Mouse (Mus musculus): ENCODE data around the gene Zfp609.
A peak's percentile ranks its signal among the peaks of the same experiment; 100 is the strongest.
"Not testable (repeated sequence)": the region's sequence is repeated elsewhere in the genome, so short reads cannot be mapped to it uniquely, and the experiment has no call there.

Gene Zfp609

GRCm38 (mm10) chr9:65721161-65721566 is 106.2 kb downstream of the Zfp609 start:
- DNase-seq (ENCODE audit: low spot score in 2 of 2), result no peak

DNA sequence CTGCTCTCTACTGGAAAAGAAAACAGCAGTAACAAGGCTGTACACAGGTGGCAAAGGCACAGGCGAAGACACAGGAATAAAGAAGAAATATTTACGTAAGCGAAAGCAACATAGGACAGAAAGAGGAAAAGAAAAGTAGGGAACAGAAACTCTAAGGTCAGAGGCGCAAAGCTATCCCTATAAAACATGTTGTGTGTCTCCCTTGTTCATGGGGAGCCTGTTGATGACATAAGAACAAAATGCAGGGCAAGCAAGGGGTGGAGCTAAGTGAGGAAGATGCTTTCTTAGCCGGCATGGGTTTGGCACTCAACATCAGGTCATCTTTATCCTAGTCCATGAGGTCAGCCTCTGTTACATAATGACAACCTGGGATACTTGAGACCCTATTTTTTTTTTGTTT is 109.2 kb downstream of the Zfp609 start:
- no peak for DNase-seq (ENCODE audit: low spot score in 2 of 2)

GRCm38 (mm10) chr9:65703926-65704595 is 123.3 kb downstream of the Zfp609 start:
- no peak for DNase-seq (ENCODE audit: low spot score in 2 of 2)

DNA sequence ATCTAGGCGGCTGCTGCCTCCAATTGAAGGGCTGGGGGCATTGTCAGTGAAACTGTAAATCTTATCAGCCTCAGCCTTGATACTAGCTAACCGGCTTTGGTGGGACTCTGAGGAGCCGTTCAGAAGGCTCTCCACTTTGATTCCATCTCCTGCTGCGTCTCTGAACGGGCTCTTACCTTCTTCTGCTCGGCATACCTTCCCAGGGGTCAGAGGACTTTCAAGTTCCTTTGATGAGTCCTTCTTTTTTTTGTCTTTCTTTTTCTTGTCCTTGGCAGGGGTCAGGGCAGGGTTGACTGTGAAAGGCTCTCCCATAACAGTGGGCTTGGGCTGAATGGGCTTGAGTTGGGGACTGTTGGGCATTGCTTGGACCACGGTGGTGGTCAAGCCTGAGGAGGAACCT is 124.1 kb downstream of the Zfp609 start:
- no peak for DNase-seq (ENCODE audit: low spot score in 2 of 2)

DNA sequence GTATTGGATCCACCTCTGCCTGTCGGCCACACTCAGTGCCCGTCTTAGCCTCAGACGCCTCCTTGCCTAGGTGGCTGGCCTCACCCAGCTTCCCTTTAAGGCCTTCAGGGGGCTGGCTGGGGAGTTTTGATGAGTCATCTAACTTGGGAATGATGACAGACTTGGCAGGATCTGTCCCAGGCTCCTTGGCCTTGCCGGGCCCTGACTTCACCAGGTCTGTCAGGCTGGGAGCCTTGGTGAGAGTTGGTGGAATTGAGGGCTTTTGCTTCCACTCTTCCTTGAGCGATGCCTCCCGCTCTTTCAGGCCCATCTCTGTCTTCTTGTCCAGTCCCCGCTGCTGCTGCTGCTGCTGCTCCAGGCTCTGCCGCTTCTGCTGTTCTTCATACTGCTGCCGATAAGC is 125.1 kb downstream of the Zfp609 start:
- DNase-seq (ENCODE audit: low spot score in 2 of 2), result no peak

DNA sequence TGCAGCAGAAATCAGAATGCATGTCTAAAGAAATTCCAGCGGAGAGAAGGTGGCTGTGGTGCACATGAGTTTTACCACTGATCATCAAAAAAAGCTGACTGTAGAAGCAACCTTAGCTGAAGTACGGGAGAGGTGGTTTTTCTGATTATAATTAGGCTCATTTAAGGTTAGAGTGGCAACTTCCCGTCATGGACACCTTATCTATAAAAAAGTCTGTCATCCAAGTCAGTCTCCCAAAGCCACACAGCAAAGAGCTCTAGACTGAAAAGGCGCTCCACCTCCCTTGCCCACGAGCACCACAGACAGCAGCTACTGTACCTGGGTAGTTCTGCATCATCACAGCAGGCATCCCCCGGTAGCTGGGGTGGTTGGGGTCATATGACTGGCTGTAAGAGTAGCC is 126.9 kb downstream of the Zfp609 start:
- DNase-seq (ENCODE audit: low spot score in 2 of 2), result no peak

GRCm38 (mm10) chr9:65697992-65698391 is 129.4 kb downstream of the Zfp609 start:
- no peak for DNase-seq (ENCODE audit: low spot score in 2 of 2)

DNA sequence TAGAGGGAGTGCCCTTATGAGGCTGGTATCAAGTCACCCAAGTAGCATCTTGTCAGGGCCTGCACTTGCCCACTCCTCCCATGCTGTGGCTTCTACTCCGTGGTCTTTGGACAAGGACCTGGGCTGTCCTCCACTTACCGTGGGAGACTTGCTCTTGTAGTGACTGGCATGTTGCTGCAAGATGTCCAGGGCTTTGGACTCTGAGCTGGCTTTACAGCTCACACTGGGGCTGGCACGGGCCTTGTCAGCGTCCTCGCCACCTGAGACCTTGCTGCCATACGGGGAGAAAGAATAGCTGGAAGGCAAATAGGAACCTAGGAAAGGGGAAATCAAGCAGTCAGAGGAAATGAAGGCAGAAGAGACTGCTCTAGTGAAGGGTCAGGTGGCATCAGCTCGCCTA is 130.0 kb downstream of the Zfp609 start:
- no peak for DNase-seq (ENCODE audit: low spot score in 2 of 2)

DNA sequence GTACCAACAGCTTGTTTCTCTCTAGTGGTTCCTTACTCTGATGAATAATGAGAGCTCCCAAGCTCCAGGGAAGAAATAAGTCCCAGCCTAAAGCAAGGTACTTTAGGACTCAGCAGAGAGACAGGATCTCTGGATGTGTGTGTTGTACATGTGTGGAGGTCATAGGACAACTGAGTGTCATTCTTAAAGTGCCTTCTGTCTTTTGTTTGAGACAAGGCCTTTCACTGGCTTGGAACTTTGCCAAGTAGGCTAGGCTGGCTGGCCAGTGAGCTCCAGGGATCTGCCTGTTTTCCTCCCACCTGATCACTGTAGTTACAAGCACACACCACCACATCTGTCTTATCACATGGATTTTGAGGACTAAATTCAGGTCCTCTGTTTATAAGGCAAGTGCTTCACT is 131.0 kb downstream of the Zfp609 start:
- no peak for DNase-seq (ENCODE audit: low spot score in 2 of 2)

DNA sequence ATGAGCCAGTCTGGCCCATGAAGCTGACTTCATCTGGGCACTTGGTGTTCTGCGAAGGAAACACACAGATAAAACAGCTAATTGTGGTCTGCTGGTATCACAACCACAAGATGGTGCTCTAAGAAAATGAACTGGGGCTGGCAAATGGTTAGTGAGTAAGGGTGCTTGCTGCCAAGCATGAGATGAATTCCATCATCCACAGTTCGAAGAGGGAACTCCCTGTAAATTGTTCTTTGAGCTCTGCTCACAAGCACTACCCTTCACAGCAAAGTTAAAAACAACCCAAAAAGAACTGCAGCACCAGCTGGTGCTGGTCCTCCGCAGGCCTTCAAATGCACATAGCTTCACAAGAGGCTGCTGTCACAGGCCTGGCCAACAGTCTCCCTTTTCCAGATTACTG is 131.7 kb downstream of the Zfp609 start:
- no peak for DNase-seq (ENCODE audit: low spot score in 2 of 2)

DNA sequence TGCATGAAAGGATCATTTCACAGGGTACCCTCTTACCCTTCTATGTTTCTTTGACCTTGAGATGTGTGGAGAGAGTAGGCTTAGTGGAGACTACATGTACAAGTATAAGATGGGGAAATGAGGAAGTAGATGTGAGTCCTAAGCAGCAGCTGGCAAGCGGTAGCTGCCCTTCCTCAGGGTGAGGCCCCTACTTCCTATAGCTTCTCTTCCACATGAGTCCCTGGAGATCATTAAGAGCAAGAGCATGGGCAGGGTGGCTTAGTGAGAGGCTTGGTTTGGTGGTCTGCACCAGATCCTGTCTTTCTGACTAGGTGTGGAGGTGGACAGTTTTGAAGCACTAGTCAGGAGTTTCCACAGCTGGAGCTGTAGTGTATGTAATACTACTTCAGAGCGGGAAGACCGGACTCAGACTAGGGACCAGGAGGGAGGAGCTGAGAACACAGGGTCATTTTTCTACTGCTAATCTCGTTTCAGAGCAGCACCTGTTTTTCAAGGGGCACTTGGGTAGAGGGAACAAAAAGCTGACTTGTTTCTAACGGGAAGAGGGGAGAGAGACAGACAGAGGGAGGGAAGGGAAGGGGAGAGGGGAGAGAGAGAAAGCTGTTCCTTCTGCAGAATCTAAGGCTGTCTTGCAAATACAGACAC is 134.3 kb downstream of the Zfp609 start:
- no peak for DNase-seq (ENCODE audit: low spot score in 2 of 2)

DNA sequence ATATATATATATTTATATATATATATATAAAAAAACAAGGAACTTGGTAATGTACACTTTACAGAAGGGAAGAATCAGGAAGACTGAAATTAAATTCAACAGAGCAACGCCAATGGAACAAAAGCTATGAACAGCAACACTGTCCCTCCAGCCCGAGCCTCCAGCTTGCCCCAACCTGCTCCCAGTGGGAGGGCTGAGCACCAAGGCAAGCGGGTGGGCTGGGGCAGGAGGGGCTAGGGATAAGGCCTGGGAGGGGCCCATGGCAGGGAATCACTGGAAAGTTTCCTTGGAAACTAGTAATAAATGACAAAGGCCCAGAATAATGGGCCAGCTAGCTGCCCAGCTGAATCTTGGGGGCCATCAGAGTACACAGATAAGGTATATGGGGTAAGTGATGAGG is 134.9 kb downstream of the Zfp609 start:
- DNase-seq (ENCODE audit: low spot score in 2 of 2), result no peak

DNA sequence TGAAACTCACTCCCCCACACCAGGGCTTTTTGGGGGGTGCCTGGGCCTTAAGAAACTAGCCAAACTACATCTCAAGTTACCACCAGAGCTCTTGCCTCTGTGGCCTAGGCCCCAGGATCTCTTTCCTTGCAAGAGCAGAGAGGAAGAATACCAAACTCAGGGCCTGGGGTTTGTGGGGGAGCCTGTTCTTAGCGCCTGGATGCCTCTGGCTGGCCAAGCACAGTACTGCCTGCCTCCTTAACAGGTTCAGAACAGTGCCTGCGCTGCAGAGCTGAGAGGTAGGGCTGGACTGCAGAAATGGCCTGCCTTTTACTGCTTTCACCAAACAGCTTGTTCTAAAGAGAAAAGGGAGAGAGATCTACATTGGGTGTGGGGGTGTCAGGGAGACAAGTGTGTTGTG is 137.5 kb downstream of the Zfp609 start:
- DNase-seq (ENCODE audit: low spot score in 2 of 2), result not testable (repeated sequence)

GRCm38 (mm10) chr9:65684704-65685103 is 142.7 kb downstream of the Zfp609 start:
- DNase-seq (ENCODE audit: low spot score in 2 of 2), result no peak

DNA sequence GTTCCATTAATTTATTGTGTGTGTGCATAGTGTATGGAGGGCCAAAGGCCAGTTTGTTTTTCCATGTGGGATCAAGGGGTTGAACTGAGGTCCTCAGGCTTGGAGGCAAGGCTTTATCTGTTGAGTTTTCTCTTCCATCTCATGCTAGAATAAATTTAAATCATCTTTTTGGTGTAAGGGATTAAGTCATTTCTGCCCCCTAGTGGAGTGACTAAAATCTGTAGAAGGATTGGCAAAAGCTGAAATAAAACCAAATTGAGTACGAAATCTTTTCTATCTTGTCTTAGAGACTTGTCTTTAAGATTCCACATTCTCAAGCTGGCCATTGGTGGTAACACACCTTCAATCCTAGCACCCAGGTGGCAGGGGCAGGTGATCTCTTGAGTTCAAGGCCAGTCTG is 144.4 kb downstream of the Zfp609 start:
- no peak for DNase-seq (ENCODE audit: low spot score in 2 of 2)

DNA sequence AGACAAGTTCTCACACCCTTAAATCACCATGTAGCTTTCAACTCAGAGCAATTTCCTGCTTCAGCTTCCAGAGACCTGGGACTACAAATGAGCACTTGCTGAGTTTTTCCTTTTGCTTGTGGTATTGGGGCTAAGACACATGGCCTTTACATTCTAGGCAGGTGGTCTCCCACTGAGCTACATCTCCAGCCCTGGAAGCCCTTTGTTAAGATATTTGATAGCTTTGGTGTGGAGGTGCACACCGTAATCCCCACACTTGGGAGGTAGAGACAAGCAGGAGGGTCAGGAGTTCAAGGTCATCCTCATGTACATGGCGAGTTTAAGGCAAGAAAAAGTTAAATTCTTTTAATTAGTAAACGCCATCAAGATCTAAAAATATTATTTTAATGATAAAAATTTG is 145.2 kb downstream of the Zfp609 start:
- no peak for DNase-seq (ENCODE audit: low spot score in 2 of 2)

DNA sequence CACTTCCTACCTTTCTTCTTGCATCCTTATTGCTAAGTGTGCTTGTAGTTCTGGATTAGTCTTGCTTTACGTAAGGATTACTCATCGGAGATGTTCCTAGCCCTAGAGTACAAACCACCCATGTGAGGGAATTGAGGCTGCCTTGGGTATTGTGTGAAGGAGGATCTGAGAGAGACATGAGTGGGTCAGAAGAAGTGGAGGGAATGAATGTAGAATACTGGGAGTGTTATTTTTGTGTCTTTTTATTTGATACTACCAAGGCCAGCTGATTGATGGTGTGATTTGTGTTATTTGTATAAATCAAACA is 145.8 kb downstream of the Zfp609 start:
- DNase-seq (ENCODE audit: low spot score in 2 of 2), result no peak

DNA sequence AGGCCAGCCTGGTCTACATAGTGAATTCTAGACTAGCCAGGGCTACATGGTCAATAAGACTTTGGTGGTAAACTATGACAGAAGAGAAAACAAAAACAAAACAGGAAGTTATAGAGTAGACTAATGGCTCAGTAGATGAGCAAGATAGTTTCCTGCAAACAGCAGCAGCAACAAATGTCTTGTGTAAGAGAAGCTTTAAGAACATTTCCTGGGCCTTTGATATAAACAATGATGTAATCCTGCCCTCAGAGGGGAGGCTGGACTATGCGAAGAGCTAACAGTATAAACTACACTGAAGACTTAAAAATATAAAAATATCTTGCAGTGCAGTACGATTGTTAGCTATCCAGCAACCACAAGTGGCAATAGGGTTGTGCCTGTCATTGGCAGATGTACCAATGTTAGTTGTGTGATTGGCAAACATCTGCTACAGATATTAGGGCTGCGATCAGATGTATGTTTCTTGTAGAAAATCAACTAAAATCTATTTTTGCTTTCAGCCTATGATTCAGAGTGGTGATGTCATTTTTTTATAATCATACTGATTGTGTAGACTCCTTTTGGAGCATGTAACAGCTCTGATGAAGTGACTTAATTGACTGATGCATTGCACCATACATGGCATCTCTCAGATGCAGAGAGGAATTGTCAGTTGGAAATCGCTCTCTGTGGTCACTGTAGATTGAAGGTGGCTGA is 146.3 kb downstream of the Zfp609 start:
- no peak for DNase-seq (ENCODE audit: low spot score in 2 of 2)

DNA sequence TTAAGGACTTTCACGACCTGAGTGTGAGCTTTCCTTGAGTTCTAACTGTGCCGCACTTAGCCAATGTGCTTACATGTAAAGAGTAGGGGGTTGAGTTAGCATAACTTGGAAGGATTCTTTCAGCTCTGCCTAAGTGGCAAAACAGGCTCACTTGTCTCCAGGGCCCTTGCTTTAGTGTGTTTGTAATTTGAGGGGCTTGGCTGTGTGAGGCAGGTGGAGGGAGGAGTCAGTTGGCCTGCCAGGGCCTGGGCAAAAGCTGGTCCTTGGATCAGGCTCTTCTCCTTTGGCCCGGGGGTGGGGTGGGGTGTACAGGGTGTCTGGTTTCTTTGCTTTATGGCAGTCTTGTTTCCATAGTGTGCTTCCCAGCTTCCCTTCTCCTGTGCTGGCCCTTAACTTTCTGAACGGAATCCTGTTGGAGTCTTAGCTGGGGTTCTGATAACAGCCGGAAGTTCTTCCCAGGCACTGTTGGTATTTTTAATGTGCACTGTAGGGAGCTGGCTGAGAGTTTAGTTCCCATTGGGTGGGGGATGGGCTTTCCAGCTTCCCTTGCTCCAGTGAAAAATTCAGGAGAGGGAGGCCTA is 148.1 kb downstream of the Zfp609 start:
- no peak for DNase-seq (ENCODE audit: low spot score in 2 of 2)

DNA sequence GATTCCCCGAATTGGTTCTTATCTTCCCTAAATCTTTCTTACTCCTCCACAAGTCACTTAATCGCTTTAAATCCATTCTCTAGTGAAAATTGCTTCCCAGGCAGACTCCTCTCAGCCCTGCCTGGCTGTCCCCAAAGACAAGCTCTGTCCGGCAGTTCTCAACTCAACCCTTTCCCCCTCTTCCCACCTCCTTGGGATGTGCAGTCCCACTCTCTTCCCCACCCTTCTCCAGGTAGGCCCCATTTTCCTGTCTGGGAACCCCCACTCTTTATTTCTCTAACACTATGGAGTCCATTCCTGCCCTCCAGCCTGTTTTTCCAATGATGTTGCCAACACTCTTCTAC is 150.3 kb downstream of the Zfp609 start:
- DNase-seq (ENCODE audit: low spot score in 2 of 2), result no peak

DNA sequence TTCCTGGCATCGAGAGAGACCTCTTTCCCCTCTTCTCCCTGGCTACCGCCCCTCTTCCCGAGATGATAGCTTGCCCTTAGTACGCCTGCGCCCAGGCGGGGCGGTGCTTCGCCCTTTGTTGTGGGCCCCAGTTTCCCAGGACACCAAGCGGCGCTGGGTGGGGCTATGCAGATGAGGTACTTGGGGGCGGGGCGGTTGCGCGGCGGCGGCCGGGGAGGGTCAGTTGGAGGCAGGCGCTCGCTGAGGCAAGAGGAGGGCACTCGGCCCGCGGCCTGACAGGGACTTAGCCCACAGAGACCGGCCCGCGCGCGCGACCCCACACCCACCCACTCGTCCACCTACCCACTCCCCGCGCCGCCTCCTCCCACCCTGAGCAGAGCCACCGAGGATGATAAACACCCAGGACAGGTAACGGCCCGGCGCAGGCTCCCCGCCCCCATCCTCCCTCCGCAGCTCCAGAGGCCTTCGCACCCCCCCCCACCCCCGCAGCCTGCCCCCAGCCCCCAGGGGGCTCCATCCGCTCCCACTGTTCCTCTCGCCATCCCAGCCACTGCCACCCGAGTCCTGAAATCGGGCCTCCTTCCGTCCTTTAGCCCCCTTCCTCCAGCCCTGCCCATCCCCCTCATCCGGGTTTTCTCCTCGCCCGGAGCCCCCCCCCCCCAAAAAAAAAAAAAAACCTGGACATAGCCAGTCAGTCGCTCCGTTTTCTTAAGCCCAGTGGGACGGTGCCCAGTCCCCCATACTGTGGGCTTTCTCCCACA is 150.8 kb downstream of the Zfp609 start:
- DNase-seq (ENCODE audit: low spot score in 2 of 2), result peak; percentile 93

Data from spleen, postnatal 14 days (tissue).